Mouse (Mus musculus) testis, postnatal 10 days (tissue): ENCODE measurements around the gene Whamm.

Source experiments
- DNase-seq: peaks from one replicate; pipeline ENCODE4 v3.0.0; 2021; ENCODE audit warnings: low spot score

Gene Whamm

GRCm38 (mm10) chr7:81563506-81564015 lies 7.5 kb upstream of the Whamm start:
- DNase-seq = peak; percentile 22

- DNase-seq = peak; percentile 35
Observed at GRCm38 (mm10) chr7:81564766-81565165, 6.3 kb upstream of the Whamm start.

- DNase-seq = peak; percentile 19
Observed at GRCm38 (mm10) chr7:81565381-81566055, 5.5 kb upstream of the Whamm start.

- DNase-seq = peak; percentile 15
Observed at GRCm38 (mm10) chr7:81566332-81566731, 4.7 kb upstream of the Whamm start.

- peak; percentile 31 for DNase-seq
Observed at GRCm38 (mm10) chr7:81566892-81567291, 4.2 kb upstream of the Whamm start, which contains the start of gene Fsd2. Gene Fsd2 (minus strand): TSS chr7:81566944.

- peak; percentile 16 for DNase-seq
Observed at GRCm38 (mm10) chr7:81567396-81567795, 3.7 kb upstream of the Whamm start.

GRCm38 (mm10) chr7:81569851-81570250 lies 1.2 kb upstream of the Whamm start:
- no peak for DNase-seq

- peak; percentile 12 for DNase-seq
Observed at GRCm38 (mm10) chr7:81570271-81570670, 795 bp upstream of the Whamm start.

GRCm38 (mm10) chr7:81570752-81571107 lies 336 bp upstream of the Whamm start:
- DNase-seq = no peak

GRCm38 (mm10) chr7:81571941-81572441 lies 925 bp downstream of the Whamm start:
- DNase-seq = peak; percentile 37

GRCm38 (mm10) chr7:81572610-81573268 lies 1.7 kb downstream of the Whamm start:
- DNase-seq = peak; percentile 25

- DNase-seq = peak; percentile 35
Observed at GRCm38 (mm10) chr7:81573397-81573796, 2.3 kb downstream of the Whamm start.

GRCm38 (mm10) chr7:81573821-81574220 lies 2.8 kb downstream of the Whamm start:
- peak; percentile 8 for DNase-seq

- DNase-seq = peak; percentile 39
Observed at GRCm38 (mm10) chr7:81575606-81576005, 4.5 kb downstream of the Whamm start.

- DNase-seq = no peak
Observed at GRCm38 (mm10) chr7:81577872-81578271, 6.8 kb downstream of the Whamm start.

GRCm38 (mm10) chr7:81578413-81578812 lies 7.3 kb downstream of the Whamm start:
- DNase-seq = no peak

GRCm38 (mm10) chr7:81579312-81579711 lies 8.2 kb downstream of the Whamm start:
- DNase-seq = no peak

- DNase-seq = no peak
Observed at GRCm38 (mm10) chr7:81583512-81583911, 12.4 kb downstream of the Whamm start.

GRCm38 (mm10) chr7:81585326-81585725 lies 14.3 kb downstream of the Whamm start:
- DNase-seq = no peak

- no peak for DNase-seq
Observed at GRCm38 (mm10) chr7:81587238-81587637, 16.2 kb downstream of the Whamm start.

GRCm38 (mm10) chr7:81592686-81593085 lies 21.6 kb downstream of the Whamm start:
- peak; percentile 25 for DNase-seq

- peak; percentile 33 for DNase-seq
Observed at GRCm38 (mm10) chr7:81593387-81593786, 22.3 kb downstream of the Whamm start.

GRCm38 (mm10) chr7:81595056-81595455 lies 24.0 kb downstream of the Whamm start:
- no peak for DNase-seq
